Mouse (Mus musculus) liver, embryonic 13.5 days (tissue): ENCODE measurements around the gene Otulinl. TPM values are rescaled to one million over a fixed set of nuclear protein-coding genes. Genes with fewer than 3 reads are reported as not detected.

Experiments used
- ATAC-seq: fragments of 200-750 bp; cut with Nextera tagmentation; 2 replicates; pipeline ENCODE4 v1.8.0; 2017; ENCODE audit warnings: low read depth, mild to moderate bottlenecking, moderate number of reproducible peaks, moderate library complexity
- DNase-seq: peaks from one replicate; pipeline ENCODE4 v3.0.0; 2022
- H3K27ac ChIP-seq: fragments of 300-500 bp; sonication (generic); 2 replicates; pipeline ENCODE4 v1.5.1; 2015; ENCODE audit warnings: moderate library complexity, mild to moderate bottlenecking, inconsistent platforms
- H3K27me3 ChIP-seq: fragments of 300-500 bp; sonication (generic); 2 replicates; pipeline ENCODE4 v1.6.1; 2015; ENCODE audit warnings: mild to moderate bottlenecking, inconsistent platforms
- H3K36me3 ChIP-seq: fragments of 300-500 bp; sonication (generic); 2 replicates; pipeline ENCODE4 v1.6.1; 2015; ENCODE audit warnings: mild to moderate bottlenecking, inconsistent platforms
- H3K4me1 ChIP-seq: fragments of 300-500 bp; sonication (generic); replicated peaks from 2 replicates; pipeline ENCODE4 v1.6.1; 2015; ENCODE audit warnings: inconsistent platforms
- H3K4me2 ChIP-seq: fragments of 300-500 bp; sonication (generic); 2 replicates; pipeline ENCODE4 v1.6.1; 2015; ENCODE audit warnings: inconsistent platforms, mild to moderate bottlenecking, moderate library complexity
- H3K4me3 ChIP-seq: fragments of 300-500 bp; sonication (generic); replicated peaks from 2 replicates; pipeline ENCODE4 v1.5.1; 2015; ENCODE audit warnings: mild to moderate bottlenecking, inconsistent platforms
- H3K9ac ChIP-seq: fragments of 300-500 bp; sonication (generic); 2 replicates; pipeline ENCODE4 v1.6.1; 2015; ENCODE audit warnings: mild to moderate bottlenecking, inconsistent platforms
- H3K9me3 ChIP-seq: fragments of 300-500 bp; sonication (generic); replicated peaks from 2 replicates; pipeline ENCODE4 v1.6.1; 2016; ENCODE audit warnings: inconsistent platforms
- WGBS: fragments of 180-500 bp; shearing (Covaris S2); methylation state at CpG from one replicate; pipeline ENCODE4 v1.1.7; 2015; ENCODE audit not compliant: insufficient replicate concordance; 5-methylcytosine and 5-hydroxymethylcytosine counted together
- polyA plus RNA-seq: library from polyadenylated mRNA; unstranded; fragments of >200 nt; fragmentation: Nextera tagmentation; extraction: Ambion mirVana; gene quantifications from 2 replicates; pipeline ENCODE4 v1.2.1, GENCODE M21; 2015

Gene Otulinl
- polyA plus RNA-seq, 1 experiment from 2014 or later = 8.0 TPM

- DNase-seq = no peak
- H3K9me3 ChIP-seq = no peaks in the 10 kb centered on the region
- peak; percentile 73 for ATAC-seq
- WGBS = 10% methylated on average over 9 of the region's 9 CpGs
- no peaks in the 10 kb centered on the region for H3K36me3 ChIP-seq
- H3K9ac ChIP-seq = no peak overlapping the region
- no peaks in the 10 kb centered on the region for H3K27me3 ChIP-seq
- H3K4me1 ChIP-seq = peaks cover 34% of the 10 kb centered on the region
- no peak overlapping the region for H3K4me3 ChIP-seq
- H3K27ac ChIP-seq = 0 out of 2 replicates have a peak overlapping the region, but pooled peaks have one; percentile 9
- H3K4me2 ChIP-seq = no peak overlapping the region
Observed at GRCm38 (mm10) chr15:27666911-27667539, 14.4 kb downstream of the Otulinl start.

GRCm38 (mm10) chr15:27665392-27665911 is 15.9 kb downstream of the Otulinl start:
- no peak for DNase-seq
- no peaks in the 10 kb centered on the region for H3K27me3 ChIP-seq
- peaks cover 21% of the 10 kb centered on the region for H3K4me1 ChIP-seq
- no peaks in the 10 kb centered on the region for H3K9me3 ChIP-seq
- 0 out of 2 replicates have a peak overlapping the region, but pooled peaks have one; percentile 7 for H3K27ac ChIP-seq
- no peak for ATAC-seq
- 59% methylated on average over 21 of the region's 21 CpGs for WGBS
- H3K4me3 ChIP-seq = no peak overlapping the region
- H3K36me3 ChIP-seq = no peaks in the 10 kb centered on the region
- H3K4me2 ChIP-seq = no peak overlapping the region
- no peak overlapping the region for H3K9ac ChIP-seq

GRCm38 (mm10) chr15:27664126-27664525 is 17.3 kb downstream of the Otulinl start:
- no peak for DNase-seq
- WGBS = 56% methylated on average over 9 of the region's 9 CpGs
- 0 out of 2 replicates have a peak overlapping the region, but pooled peaks have one; percentile 43 for H3K27ac ChIP-seq

GRCm38 (mm10) chr15:27662699-27663098 is 18.7 kb downstream of the Otulinl start:
- Histone ChIP-seq H3K4me1 (peaks cover 17% of the 10 kb centered on the region), H3K9ac (no peak overlapping the region), H3K36me3 (0 out of 2 replicates have a peak, but pooled peaks cover 8% of the 10 kb centered on the region), H3K27ac (no peak overlapping the region), H3K4me3 (no peak overlapping the region), H3K9me3 (no peaks in the 10 kb centered on the region), H3K27me3 (no peaks in the 10 kb centered on the region), H3K4me2 (no peak overlapping the region)
- no peak for DNase-seq
- 6% methylated on average over 1 of the region's 1 CpGs for WGBS
- ATAC-seq = no peak

More at GRCm38 (mm10) chr15:27664126-27664525, 17.3 kb downstream of the Otulinl start:
- Histone ChIP-seq H3K4me2 (no peak overlapping the region), H3K9me3 (no peaks in the 10 kb centered on the region), H3K4me3 (no peak overlapping the region), H3K27me3 (no peaks in the 10 kb centered on the region), H3K9ac (no peak overlapping the region), H3K4me1 (peaks cover 22% of the 10 kb centered on the region), H3K36me3 (no peaks in the 10 kb centered on the region)
- ATAC-seq = peak; percentile 34; the same call in 1 of the 2 replicates

GRCm38 (mm10) chr15:27661696-27662095 is 19.7 kb downstream of the Otulinl start:
- ATAC-seq (no peak), DNase-seq (no peak)
- Histone ChIP-seq H3K9me3 (no peaks in the 10 kb centered on the region), H3K4me3 (no peak overlapping the region), H3K27me3 (no peaks in the 10 kb centered on the region), H3K4me2 (no peak overlapping the region), H3K4me1 (peaks cover 10% of the 10 kb centered on the region), H3K27ac (no peak overlapping the region), H3K36me3 (0 out of 2 replicates have a peak, but pooled peaks cover 8% of the 10 kb centered on the region), H3K9ac (no peak overlapping the region)
- 73% methylated on average over 6 of the region's 6 CpGs for WGBS

GRCm38 (mm10) chr15:27659592-27660244 is 21.7 kb downstream of the Otulinl start:
- Histone ChIP-seq H3K9ac (no peak overlapping the region), H3K4me2 (no peak overlapping the region), H3K27me3 (no peaks in the 10 kb centered on the region), H3K27ac (no peak overlapping the region), H3K4me3 (no peak overlapping the region), H3K4me1 (0 out of 2 replicates have a peak, but pooled peaks cover 3% of the 10 kb centered on the region), H3K36me3 (0 out of 2 replicates have a peak, but pooled peaks cover 8% of the 10 kb centered on the region), H3K9me3 (no peaks in the 10 kb centered on the region)
- ATAC-seq (no peak), DNase-seq (peak; percentile 43)
- 24% methylated on average over 17 of the region's 17 CpGs for WGBS

GRCm38 (mm10) chr15:27659143-27659542 is 22.2 kb downstream of the Otulinl start:
- no peaks in the 10 kb centered on the region for H3K27me3 ChIP-seq
- 64% methylated on average over 5 of the region's 5 CpGs for whole genome bisulfite sequencing

GRCm38 (mm10) chr15:27658356-27658755 is 23.0 kb downstream of the Otulinl start:
- Histone ChIP-seq H3K4me2 (no peak overlapping the region), H3K9ac (no peak overlapping the region), H3K4me3 (no peak overlapping the region), H3K27me3 (no peaks in the 10 kb centered on the region), H3K27ac (no peak overlapping the region), H3K9me3 (no peaks in the 10 kb centered on the region), H3K4me1 (0 out of 2 replicates have a peak, but pooled peaks cover 3% of the 10 kb centered on the region), H3K36me3 (0 out of 2 replicates have a peak, but pooled peaks cover 8% of the 10 kb centered on the region)
- no peak for ATAC-seq
- DNase-seq = no peak
- 78% methylated on average over 4 of the region's 4 CpGs for WGBS

More at GRCm38 (mm10) chr15:27659143-27659542, 22.2 kb downstream of the Otulinl start:
- no peak overlapping the region for H3K9ac ChIP-seq
- ATAC-seq = no peak
- H3K4me1 ChIP-seq = 0 out of 2 replicates have a peak, but pooled peaks cover 3% of the 10 kb centered on the region
- no peak for DNase-seq
- H3K4me3 ChIP-seq = no peak overlapping the region
- no peak overlapping the region for H3K4me2 ChIP-seq
- H3K9me3 ChIP-seq = no peaks in the 10 kb centered on the region
- H3K27ac ChIP-seq = no peak overlapping the region
- 0 out of 2 replicates have a peak, but pooled peaks cover 8% of the 10 kb centered on the region for H3K36me3 ChIP-seq

GRCm38 (mm10) chr15:27657866-27658265 is 23.5 kb downstream of the Otulinl start:
- no peak for ATAC-seq
- no peaks in the 10 kb centered on the region for H3K27me3 ChIP-seq
- 0 out of 2 replicates have a peak, but pooled peaks cover 8% of the 10 kb centered on the region for H3K36me3 ChIP-seq
- 0 out of 2 replicates have a peak, but pooled peaks cover 3% of the 10 kb centered on the region for H3K4me1 ChIP-seq
- no peaks in the 10 kb centered on the region for H3K9me3 ChIP-seq
- WGBS = 82% methylated on average over 10 of the region's 10 CpGs
- no peak overlapping the region for H3K4me2 ChIP-seq
- H3K27ac ChIP-seq = no peak overlapping the region
- no peak for DNase-seq
- no peak overlapping the region for H3K9ac ChIP-seq
- H3K4me3 ChIP-seq = no peak overlapping the region

- H3K36me3 ChIP-seq = 0 out of 2 replicates have a peak, but pooled peaks cover 8% of the 10 kb centered on the region
- no peak overlapping the region for H3K4me2 ChIP-seq
- no peak overlapping the region for H3K4me3 ChIP-seq
- no peak overlapping the region for H3K9ac ChIP-seq
- H3K9me3 ChIP-seq = no peaks in the 10 kb centered on the region
- H3K27me3 ChIP-seq = no peaks in the 10 kb centered on the region
- no peak overlapping the region for H3K27ac ChIP-seq
- ATAC-seq (no peak), DNase-seq (no peak)
- 67% methylated on average over 9 of the region's 9 CpGs for WGBS
- 0 out of 2 replicates have a peak, but pooled peaks cover 3% of the 10 kb centered on the region for H3K4me1 ChIP-seq
Observed at GRCm38 (mm10) chr15:27656626-27657025, 24.8 kb downstream of the Otulinl start.

GRCm38 (mm10) chr15:27655015-27655414 is 26.4 kb downstream of the Otulinl start:
- Histone ChIP-seq H3K9me3 (no peaks in the 10 kb centered on the region), H3K9ac (no peak overlapping the region), H3K36me3 (0 out of 2 replicates have a peak, but pooled peaks cover 8% of the 10 kb centered on the region), H3K4me3 (no peak overlapping the region), H3K27me3 (no peaks in the 10 kb centered on the region), H3K27ac (no peak overlapping the region), H3K4me1 (0 out of 2 replicates have a peak, but pooled peaks cover 3% of the 10 kb centered on the region), H3K4me2 (no peak overlapping the region)
- WGBS = 24% methylated on average over 5 of the region's 5 CpGs
- ATAC-seq = no peak
- no peak for DNase-seq
